Mouse (Mus musculus) forebrain, embryonic 10.5 days (tissue): Measurements from ENCODE around the gene Itga4. TPM values are rescaled to one million over a fixed set of nuclear protein-coding genes. Genes with fewer than 3 reads are reported as not detected.
A peak's percentile ranks its signal among the peaks of the same experiment; 100 is the strongest.

ENCODE experiments used
- DNase-seq: peaks from one replicate; pipeline ENCODE4 v3.0.0-alpha.2; 2017; ENCODE audit warnings: low spot score; ENCODE audit errors: extremely low spot score
- H3K27ac ChIP-seq: fragments of 300-500 bp; sonication (generic); 2 replicates; pipeline ENCODE4 v1.5.1; 2016; ENCODE audit warnings: mild to moderate bottlenecking
- H3K27me3 ChIP-seq: fragments of 300-500 bp; sonication (generic); 2 replicates; pipeline ENCODE4 v1.6.1; 2016; ENCODE audit warnings: mild to moderate bottlenecking; ENCODE audit not compliant: poor library complexity, severe bottlenecking
- H3K36me3 ChIP-seq: fragments of 300-500 bp; sonication (generic); replicated peaks from 2 replicates; pipeline ENCODE4 v1.6.1; 2016; ENCODE audit warnings: mild to moderate bottlenecking, moderate library complexity
- H3K4me1 ChIP-seq: fragments of 300-500 bp; sonication (generic); 2 replicates; pipeline ENCODE4 v1.6.1; 2016
- H3K4me3 ChIP-seq: fragments of 300-500 bp; sonication (generic); 2 replicates; pipeline ENCODE4 v1.5.1; 2016; ENCODE audit warnings: mild to moderate bottlenecking, moderate library complexity
- H3K9me3 ChIP-seq: fragments of 300-500 bp; sonication (generic); 2 replicates; pipeline ENCODE4 v1.6.1; 2016; ENCODE audit warnings: mild to moderate bottlenecking, moderate library complexity
- WGBS: fragments of 180-500 bp; shearing (Covaris S2); methylation state at CpG from one replicate; pipeline ENCODE4 v1.1.7; 2016; 5-methylcytosine and 5-hydroxymethylcytosine counted together
- polyA plus RNA-seq: library from polyadenylated mRNA; unstranded; fragments of >200 nt; fragmentation: Nextera tagmentation; extraction: Ambion mirVana; gene quantifications from 2 replicates; pipeline ENCODE4 v1.2.1, GENCODE M21; 2016

Gene Itga4
- polyA plus RNA-seq, 1 experiment from 2014 or later = 6.4 TPM

DNA sequence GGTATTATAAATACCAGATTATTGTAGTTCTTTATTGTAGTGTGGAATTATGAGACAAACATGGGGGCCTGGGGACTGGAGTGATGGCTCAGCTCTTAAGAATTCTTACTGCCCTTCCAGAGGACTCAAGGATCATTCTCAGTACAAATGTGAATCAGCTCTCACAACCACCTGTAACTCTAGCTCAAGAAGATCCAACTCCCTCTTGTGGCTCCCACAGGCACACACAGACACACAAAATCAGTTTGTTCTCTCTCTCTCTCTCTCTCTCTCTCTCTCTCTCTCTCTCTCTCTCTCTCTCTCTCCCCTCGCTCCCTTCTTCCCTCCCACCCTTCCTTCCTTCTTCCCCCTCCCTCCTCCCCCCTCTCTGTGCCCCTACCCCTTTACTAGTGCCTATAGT lies 80.9 kb downstream of the Itga4 start:
- DNase-seq = no peak
- 63% methylated on average over 1 of the region's 1 CpGs for WGBS
- no peak overlapping the region for H3K4me3 ChIP-seq

DNA sequence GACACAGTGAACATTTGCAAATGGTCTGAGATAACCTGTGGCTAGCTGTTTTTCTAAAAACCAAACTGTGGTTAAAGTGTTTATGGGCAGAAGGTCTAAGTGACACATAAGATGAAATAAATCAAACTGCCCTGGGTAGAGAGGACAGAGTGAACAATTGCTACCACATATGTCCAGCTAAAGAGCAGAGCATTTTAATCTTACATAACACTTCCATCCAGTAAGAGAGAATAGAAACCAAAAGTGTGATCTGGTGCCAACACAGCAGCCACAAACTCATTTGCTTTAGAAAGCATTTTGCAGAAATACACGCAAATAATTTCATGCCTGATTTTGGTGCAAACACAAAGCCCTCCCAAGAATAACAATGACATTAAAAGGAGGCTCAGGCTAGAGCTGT lies 83.8 kb downstream of the Itga4 start:
- DNase-seq = no peak
- H3K9me3 ChIP-seq = no peaks in the 10 kb centered on the region
- no peaks in the 10 kb centered on the region for H3K4me1 ChIP-seq
- no peak overlapping the region for H3K27ac ChIP-seq
- no peaks in the 10 kb centered on the region for H3K27me3 ChIP-seq
- WGBS = 78% methylated on average over 1 of the region's 1 CpGs
- no peaks in the 10 kb centered on the region for H3K36me3 ChIP-seq
- no peak overlapping the region for H3K4me3 ChIP-seq

More for the DNA sequence above, 80.9 kb downstream of the Itga4 start:
- H3K27ac ChIP-seq = no peak overlapping the region
- H3K4me1 ChIP-seq = no peaks in the 10 kb centered on the region
- no peaks in the 10 kb centered on the region for H3K9me3 ChIP-seq
- H3K36me3 ChIP-seq = no peaks in the 10 kb centered on the region
- H3K27me3 ChIP-seq = no peaks in the 10 kb centered on the region

DNA sequence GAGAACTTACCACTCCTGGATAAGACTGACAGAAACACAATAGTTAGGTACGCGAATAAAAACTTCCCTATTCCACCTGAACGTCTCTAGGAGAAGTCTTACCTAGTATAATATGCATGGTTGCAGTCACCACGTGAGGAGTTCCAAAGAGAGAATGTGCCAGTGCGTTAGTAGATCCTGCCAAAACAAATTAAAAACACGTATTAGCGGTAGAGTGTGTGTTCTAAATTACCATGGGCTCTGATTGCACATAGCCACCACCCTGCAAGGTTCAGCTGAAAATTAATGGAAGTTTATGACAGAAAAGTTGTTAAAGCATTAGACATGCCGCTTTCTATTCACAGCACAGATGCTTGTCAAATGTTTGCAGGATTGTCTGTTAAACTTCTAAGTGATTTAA lies 87.9 kb downstream of the Itga4 start:
- Histone ChIP-seq H3K9me3 (no peaks in the 10 kb centered on the region), H3K27me3 (no peaks in the 10 kb centered on the region), H3K36me3 (no peaks in the 10 kb centered on the region), H3K4me1 (no peaks in the 10 kb centered on the region), H3K27ac (no peak overlapping the region), H3K4me3 (no peak overlapping the region)
- 93% methylated on average over 8 of the region's 8 CpGs for WGBS
- DNase-seq = no peak

DNA sequence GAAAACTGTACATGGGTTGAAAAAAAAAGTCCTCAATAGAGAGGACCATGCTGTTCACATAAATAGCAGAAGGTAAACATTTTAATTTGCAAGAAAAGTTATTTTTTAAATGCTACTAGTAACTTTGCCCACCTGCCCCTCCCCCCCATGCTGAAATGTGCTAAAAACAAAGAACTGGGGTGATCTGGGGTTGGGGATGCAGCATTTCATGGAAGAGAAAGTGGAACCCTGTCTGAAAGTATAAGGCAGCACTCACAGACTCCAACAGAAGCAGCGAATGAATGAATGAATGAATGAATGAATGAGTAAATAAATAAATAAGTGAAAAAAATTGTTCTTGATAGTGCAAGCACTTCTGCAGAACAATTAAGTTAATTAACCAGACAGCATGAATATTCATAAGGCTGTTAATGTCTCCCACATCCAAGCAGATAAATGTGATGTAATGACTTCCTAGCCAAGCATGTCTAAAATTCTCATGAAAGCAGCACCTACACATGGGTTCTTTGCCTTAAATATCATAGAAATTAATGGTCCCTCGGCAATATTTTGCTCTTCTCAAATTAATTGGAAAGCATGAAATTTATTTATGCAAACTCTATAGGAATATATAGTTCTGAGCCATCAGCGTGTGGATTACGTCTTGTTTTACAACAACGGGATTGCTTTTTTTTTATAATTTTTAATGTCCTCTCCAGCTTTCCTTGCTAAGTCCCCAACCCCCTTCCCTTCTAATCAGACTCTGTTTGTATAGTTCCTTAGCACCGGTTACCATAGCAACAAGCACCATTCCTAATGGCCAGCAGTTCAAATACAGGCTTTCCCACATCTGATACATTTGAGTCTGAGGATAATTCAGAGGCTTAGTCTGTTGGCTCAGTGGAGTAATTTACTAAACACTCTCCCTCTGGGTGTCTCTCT lies 96.2 kb downstream of the Itga4 start:
- WGBS = 76% methylated on average over 6 of the region's 6 CpGs
- Histone ChIP-seq H3K4me1 (peaks cover 15% of the 10 kb centered on the region), H3K27me3 (no peaks in the 10 kb centered on the region), H3K27ac (0 out of 2 replicates have a peak overlapping the region, but pooled peaks have one; percentile 20), H3K4me3 (no peak overlapping the region), H3K36me3 (no peaks in the 10 kb centered on the region), H3K9me3 (no peaks in the 10 kb centered on the region)
- no peak for DNase-seq

DNA sequence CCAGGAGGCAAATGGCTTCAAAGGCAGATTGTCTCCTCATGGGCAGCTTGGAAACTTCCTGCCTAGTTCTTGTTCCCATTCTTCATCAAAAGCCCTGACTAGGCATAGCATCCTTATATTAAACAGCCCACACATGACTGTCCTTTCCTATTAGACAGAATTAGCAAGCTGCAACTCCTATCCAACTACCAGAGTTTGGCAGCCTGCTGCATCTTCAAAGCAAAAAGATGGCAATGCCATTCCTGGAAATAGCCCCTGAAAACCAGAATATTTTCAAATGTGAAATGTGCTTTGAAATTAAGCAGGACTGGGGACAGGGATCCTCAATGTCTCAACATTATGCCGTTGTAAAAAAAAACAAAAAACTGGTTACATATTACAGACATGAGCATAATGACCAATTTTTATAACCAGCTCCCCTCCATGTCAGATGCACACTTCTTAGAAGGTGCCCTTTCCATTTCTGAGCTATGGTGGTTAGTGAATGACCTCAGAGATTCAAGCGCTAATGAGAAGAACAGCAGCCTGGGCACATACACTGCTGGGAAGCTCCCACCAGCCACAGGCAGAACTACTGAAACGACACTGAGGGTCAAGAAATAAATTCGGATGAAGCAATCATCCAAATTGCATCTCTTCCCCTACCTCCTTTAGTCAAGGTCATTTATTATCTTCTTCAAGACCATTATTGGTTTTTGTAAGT lies 97.0 kb downstream of the Itga4 start:
- H3K36me3 ChIP-seq = no peaks in the 10 kb centered on the region
- no peaks in the 10 kb centered on the region for H3K9me3 ChIP-seq
- no peak for DNase-seq
- H3K27me3 ChIP-seq = no peaks in the 10 kb centered on the region
- H3K4me1 ChIP-seq = peaks cover 15% of the 10 kb centered on the region
- H3K27ac ChIP-seq = 0 out of 2 replicates have a peak overlapping the region, but pooled peaks have one; percentile 20
- WGBS = 77% methylated on average over 4 of the region's 4 CpGs
- H3K4me3 ChIP-seq = no peak overlapping the region

DNA sequence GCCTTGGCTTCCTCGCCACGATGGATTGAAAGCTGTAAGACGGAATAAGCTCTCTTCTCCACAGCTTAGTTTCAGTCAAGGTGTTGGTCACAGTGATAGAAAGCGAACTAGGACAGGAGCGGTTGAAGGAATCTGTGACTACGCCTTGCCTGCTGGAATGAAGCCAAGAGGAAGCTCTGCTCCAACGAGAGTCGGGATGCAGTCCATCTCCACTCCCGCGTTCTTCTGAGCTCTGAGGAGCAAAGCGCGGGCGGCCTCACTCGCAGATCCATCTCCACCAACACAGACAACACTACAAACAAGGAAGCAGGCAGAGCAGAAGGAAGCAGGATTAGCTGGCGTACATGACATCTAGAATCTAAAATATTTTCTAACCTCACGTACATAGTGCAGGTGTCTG lies 99.5 kb downstream of the Itga4 start:
- no peak overlapping the region for H3K4me3 ChIP-seq
- H3K9me3 ChIP-seq = no peaks in the 10 kb centered on the region
- H3K4me1 ChIP-seq = peaks cover 15% of the 10 kb centered on the region
- DNase-seq = no peak
- H3K36me3 ChIP-seq = no peaks in the 10 kb centered on the region
- H3K27me3 ChIP-seq = no peaks in the 10 kb centered on the region
- H3K27ac ChIP-seq = no peak overlapping the region
- 94% methylated on average over 16 of the region's 16 CpGs for WGBS

DNA sequence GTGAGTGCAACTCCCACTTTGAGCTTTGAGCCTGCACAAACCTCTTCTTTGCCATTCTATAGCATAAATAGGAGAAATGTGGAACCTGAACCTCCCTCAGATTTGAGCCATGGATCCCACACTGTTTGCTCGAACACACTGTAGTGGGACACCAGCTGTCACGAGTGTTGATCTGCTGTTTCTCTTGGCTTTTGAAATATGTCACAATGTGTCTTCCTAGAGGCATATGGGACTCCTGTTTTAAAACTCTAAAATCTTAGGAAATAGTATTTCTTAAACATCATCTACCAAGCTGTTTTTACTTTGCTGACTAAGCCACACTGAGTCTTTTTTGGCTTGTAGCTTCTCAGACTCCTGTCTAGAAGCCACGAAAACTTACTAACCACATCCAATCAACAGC lies 102.6 kb downstream of the Itga4 start:
- no peaks in the 10 kb centered on the region for H3K4me1 ChIP-seq
- WGBS = 95% methylated on average over 3 of the region's 3 CpGs

DNA sequence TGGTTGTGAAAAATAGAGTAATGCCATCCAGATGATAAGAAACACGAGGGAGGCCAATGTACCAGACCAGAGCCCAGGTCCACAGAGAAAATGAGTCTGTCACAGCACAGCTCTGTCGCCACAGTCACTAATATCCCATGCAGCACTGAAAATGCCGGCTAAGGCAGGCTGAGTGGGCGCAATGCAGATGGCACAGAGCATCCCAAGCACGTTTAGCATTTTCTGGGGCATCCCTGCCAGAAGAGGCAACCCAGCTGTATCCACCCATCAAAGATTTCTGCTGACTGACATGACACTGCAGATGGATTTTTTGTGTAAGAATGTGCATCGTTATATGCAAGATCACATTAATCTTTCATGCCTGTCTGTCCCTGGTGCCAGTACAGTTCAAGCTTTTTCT lies 106.8 kb downstream of the Itga4 start:
- peaks cover 4% of the 10 kb centered on the region; the same call in 1 of the 2 replicates for H3K4me1 ChIP-seq
- no peaks in the 10 kb centered on the region for H3K27me3 ChIP-seq
- WGBS = 85% methylated on average over 6 of the region's 6 CpGs
- no peaks in the 10 kb centered on the region for H3K9me3 ChIP-seq
- H3K36me3 ChIP-seq = no peaks in the 10 kb centered on the region
- H3K4me3 ChIP-seq = no peak overlapping the region
- no peak overlapping the region for H3K27ac ChIP-seq
- DNase-seq = no peak

More for the DNA sequence above, 102.6 kb downstream of the Itga4 start:
- no peaks in the 10 kb centered on the region for H3K9me3 ChIP-seq
- H3K27ac ChIP-seq = no peak overlapping the region
- no peaks in the 10 kb centered on the region for H3K36me3 ChIP-seq
- no peak overlapping the region for H3K4me3 ChIP-seq
- H3K27me3 ChIP-seq = no peaks in the 10 kb centered on the region
- DNase-seq = no peak

DNA sequence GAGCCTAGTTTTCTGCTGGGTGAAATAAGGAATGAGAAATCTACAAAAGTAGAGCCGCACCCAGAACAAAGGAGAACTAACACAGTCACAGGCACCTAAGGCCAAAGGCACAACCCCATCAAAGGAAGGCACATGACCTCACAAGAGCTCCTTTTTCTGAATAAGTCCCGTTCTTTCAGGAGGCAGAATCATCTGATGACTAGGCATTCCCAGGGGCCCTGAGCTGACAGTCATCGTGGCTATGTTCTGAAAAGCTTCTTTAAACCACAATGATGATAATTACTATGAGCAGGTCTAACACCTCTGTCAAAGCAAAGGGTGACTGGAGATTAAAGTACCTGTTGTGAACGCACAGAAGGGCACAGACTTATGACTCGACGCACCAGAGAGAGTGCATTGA lies 108.7 kb downstream of the Itga4 start:
- no peak for DNase-seq
- no peak overlapping the region for H3K27ac ChIP-seq

DNA sequence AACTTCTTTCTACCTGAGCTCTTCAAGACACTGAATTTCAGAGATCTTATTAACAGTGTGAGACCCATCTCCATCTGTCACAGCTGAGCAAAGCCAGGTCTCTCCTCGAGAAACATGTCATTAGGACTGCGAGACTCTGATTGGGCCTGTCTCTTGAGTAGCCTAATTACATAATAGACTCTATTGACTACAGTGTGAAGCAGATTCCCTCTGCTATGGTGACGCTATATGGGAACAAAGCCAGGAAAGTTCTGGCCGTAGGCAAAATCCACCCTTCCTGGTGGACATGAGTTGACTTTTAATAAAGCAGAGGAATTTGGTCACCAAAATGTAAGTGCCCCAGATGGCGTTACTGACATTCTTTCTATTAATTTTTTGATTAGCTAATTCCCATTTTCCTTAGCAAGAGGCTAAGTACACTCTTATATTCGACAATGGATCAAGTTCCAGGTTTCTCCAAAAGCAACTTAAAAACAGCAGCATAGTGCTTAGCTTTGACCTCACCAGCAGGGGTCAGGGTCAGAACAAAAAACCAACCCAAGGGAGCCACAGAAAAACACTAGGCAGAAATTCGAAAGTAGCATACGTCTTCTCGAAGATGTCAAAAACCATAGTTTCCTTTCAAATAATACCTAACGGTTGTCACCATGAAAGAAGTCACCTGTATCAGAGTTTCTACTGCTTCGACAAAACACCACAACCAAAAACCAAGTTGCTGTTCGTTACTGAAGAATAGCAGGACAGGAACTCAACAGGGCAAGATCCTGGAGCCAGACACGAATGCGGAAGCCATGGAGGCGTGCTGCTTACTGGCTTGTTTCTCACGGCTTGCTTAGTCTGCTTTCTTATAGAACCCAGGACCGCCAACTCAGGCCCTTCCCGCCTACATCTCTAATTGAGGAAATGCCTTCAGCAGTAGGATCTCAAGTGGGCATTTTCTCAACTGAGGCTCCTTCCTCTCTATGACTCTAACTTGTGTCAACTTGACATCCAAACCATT lies 112.5 kb downstream of the Itga4 start:
- Histone ChIP-seq H3K4me1 (peaks cover 19% of the 10 kb centered on the region), H3K27ac (no peak overlapping the region), H3K9me3 (no peaks in the 10 kb centered on the region), H3K4me3 (no peak overlapping the region), H3K27me3 (no peaks in the 10 kb centered on the region), H3K36me3 (no peaks in the 10 kb centered on the region)
- 80% methylated on average over 18 of the region's 18 CpGs for WGBS
- DNase-seq = no peak

More for the DNA sequence above, 108.7 kb downstream of the Itga4 start:
- H3K4me1 ChIP-seq = peaks cover 9% of the 10 kb centered on the region
- 79% methylated on average over 6 of the region's 6 CpGs for WGBS
- no peaks in the 10 kb centered on the region for H3K9me3 ChIP-seq
- H3K27me3 ChIP-seq = no peaks in the 10 kb centered on the region
- H3K36me3 ChIP-seq = no peaks in the 10 kb centered on the region
- no peak overlapping the region for H3K4me3 ChIP-seq

DNA sequence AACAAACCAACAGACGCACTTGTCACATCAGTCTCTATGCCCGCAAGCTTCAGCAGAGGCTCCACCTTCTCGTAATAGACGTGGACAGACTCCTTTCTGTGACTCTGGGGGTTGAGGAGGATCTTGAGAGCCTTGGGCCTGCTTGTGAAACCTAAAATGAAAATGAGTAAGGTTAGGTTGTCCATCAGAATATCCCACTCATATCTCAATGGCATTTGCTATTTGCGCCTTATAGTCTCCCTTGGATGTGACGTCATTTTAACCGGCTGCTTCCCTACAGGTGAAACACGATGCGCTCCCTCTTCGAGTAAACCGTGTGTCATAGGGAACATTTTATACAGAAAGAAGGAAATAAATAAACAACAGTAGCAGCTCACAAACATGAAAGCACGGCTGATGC lies 113.4 kb downstream of the Itga4 start:
- Histone ChIP-seq H3K36me3 (no peaks in the 10 kb centered on the region), H3K4me3 (no peak overlapping the region), H3K27me3 (no peaks in the 10 kb centered on the region), H3K27ac (no peak overlapping the region), H3K9me3 (no peaks in the 10 kb centered on the region), H3K4me1 (peaks cover 19% of the 10 kb centered on the region)
- DNase-seq = no peak
- 87% methylated on average over 12 of the region's 12 CpGs for WGBS

DNA sequence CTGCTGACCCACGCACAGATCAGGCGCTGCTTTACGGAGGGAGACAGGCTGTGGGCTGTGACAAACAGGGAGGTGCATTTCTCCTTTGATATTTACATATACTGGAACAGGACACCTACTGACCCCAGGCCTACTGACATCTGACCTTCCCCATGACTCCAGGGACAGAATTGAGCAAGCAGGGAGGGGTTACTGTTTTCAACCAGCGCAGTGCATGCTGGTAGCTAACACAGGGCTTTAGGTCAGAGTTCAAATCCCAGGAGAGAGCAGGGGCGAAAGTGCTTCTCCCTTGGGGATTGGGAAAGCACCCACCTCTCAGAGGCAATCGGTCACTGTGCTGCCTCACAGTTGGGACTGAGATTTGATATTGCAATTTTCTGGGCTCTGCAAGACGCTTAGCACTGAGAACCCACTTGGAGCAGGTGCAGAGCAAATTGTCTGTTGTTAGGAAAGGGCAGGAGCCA lies 113.9 kb downstream of the Itga4 start:
- 69% methylated on average over 7 of the region's 7 CpGs for WGBS
- H3K4me3 ChIP-seq = no peak overlapping the region
- H3K36me3 ChIP-seq = no peaks in the 10 kb centered on the region
- no peak overlapping the region for H3K27ac ChIP-seq
- H3K27me3 ChIP-seq = no peaks in the 10 kb centered on the region
- H3K4me1 ChIP-seq = peaks cover 15% of the 10 kb centered on the region
- no peaks in the 10 kb centered on the region for H3K9me3 ChIP-seq
- no peak for DNase-seq
